Mouse (Mus musculus) forebrain, embryonic 14.5 days (tissue): Measurements from ENCODE around the gene Galnt2. TPM values are rescaled to one million over a fixed set of nuclear protein-coding genes. Genes with fewer than 3 reads are reported as not detected.

ENCODE experiments used
- ATAC-seq: fragments of 200-750 bp; cut with Nextera tagmentation; 2 replicates; pipeline ENCODE4 v1.8.0; 2017; ENCODE audit warnings: mild to moderate bottlenecking, moderate library complexity
- DNase-seq: peaks from one replicate; pipeline ENCODE4 v3.0.0-alpha.2; 2015; ENCODE audit warnings: low spot score
- H3K27ac ChIP-seq: fragments of 300-500 bp; sonication (generic); 2 replicates; pipeline ENCODE4 v1.5.1; 2014; ENCODE audit warnings: low read depth, mild to moderate bottlenecking, control low read depth, low read length, moderate library complexity
- H3K27me3 ChIP-seq: fragments of 300-500 bp; sonication (generic); replicated peaks from 2 replicates; pipeline ENCODE4 v1.6.1; 2014; ENCODE audit warnings: low read length, control low read depth, mixed read lengths; ENCODE audit not compliant: control insufficient read depth, insufficient read depth
- H3K36me3 ChIP-seq: fragments of 300-500 bp; sonication (generic); 2 replicates; pipeline ENCODE4 v1.6.1; 2014; ENCODE audit warnings: low read length, control low read depth; ENCODE audit not compliant: control insufficient read depth, insufficient read depth
- H3K4me1 ChIP-seq: fragments of 300-500 bp; sonication (generic); 2 replicates; pipeline ENCODE4 v1.6.1; 2014; ENCODE audit warnings: antibody characterized with exemption, low read length, control low read depth; ENCODE audit not compliant: control insufficient read depth, insufficient read depth
- H3K4me2 ChIP-seq: fragments of 300-500 bp; sonication (generic); 2 replicates; pipeline ENCODE4 v1.6.1; 2014; ENCODE audit warnings: mild to moderate bottlenecking, control low read depth, low read length
- H3K4me3 ChIP-seq: fragments of 300-500 bp; sonication (generic); 2 replicates; pipeline ENCODE4 v1.5.1; 2014; ENCODE audit warnings: low read depth, low read length, control low read depth
- H3K9ac ChIP-seq: fragments of 300-500 bp; sonication (generic); 2 replicates; pipeline ENCODE4 v1.6.1; 2014; ENCODE audit warnings: mild to moderate bottlenecking, low read length, control low read depth, moderate library complexity
- H3K9me3 ChIP-seq: fragments of 300-500 bp; sonication (generic); replicated peaks from 2 replicates; pipeline ENCODE4 v1.6.1; 2016; ENCODE audit warnings: low read length, control low read depth, mixed read lengths; ENCODE audit not compliant: control insufficient read depth
- WGBS: fragments of 180-500 bp; shearing (Covaris S2); extraction: QIAGEN DNeasy Blood & Tissue Kit; methylation state at CpG from one replicate; pipeline ENCODE4 v1.1.7; 2014; 5-methylcytosine and 5-hydroxymethylcytosine counted together
- polyA plus RNA-seq: library from polyadenylated mRNA; unstranded; fragments of >200 nt; fragmentation: Nextera tagmentation; extraction: Ambion mirVana; gene quantifications from 2 replicates; pipeline ENCODE4 v1.2.1, GENCODE M21; 2014

The Galnt2 gene
- polyA plus RNA-seq, 1 experiment from 2014 or later, result 44.3 TPM

GRCm38 (mm10) chr8:124340360-124341068 lies 109.3 kb downstream of the Galnt2 start:
- H3K9ac ChIP-seq, result no peak overlapping the region
- no peaks in the 10 kb centered on the region for H3K27me3 ChIP-seq
- no peak overlapping the region for H3K4me3 ChIP-seq
- 68% methylated on average over 17 of the region's 17 CpGs for WGBS
- peaks cover 91% of the 10 kb centered on the region for H3K36me3 ChIP-seq
- no peaks in the 10 kb centered on the region for H3K4me1 ChIP-seq
- H3K27ac ChIP-seq, result no peak overlapping the region
- DNase-seq (no peak), ATAC-seq (no peak)
- H3K9me3 ChIP-seq, result no peaks in the 10 kb centered on the region
- no peak overlapping the region for H3K4me2 ChIP-seq

DNA sequence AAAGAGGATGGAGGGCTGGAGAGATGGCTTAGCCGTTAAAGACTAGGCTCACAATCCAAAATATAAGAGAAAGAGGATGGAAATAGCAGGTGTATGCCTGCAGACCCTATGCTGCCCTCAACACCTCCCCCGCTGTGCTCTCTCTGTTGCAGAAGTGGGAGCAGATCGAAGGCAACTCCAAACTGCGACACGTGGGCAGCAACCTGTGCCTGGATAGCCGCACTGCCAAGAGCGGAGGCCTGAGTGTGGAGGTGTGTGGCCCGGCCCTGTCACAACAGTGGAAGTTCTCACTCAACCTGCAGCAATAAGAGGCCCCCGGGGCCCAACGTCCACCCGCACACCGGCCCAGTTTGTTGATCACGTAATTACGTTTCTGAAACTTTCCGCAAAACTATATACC lies 112.0 kb downstream of the Galnt2 start:
- no peak overlapping the region for H3K27ac ChIP-seq
- 96% methylated on average over 15 of the region's 15 CpGs for WGBS
- DNase-seq, result no peak
- no peaks in the 10 kb centered on the region for H3K27me3 ChIP-seq
- H3K4me2 ChIP-seq, result no peak overlapping the region
- H3K36me3 ChIP-seq, result peaks cover 71% of the 10 kb centered on the region
- ATAC-seq, result no peak
- H3K9ac ChIP-seq, result no peak overlapping the region
- H3K4me1 ChIP-seq, result no peaks in the 10 kb centered on the region
- no peak overlapping the region for H3K4me3 ChIP-seq
- no peaks in the 10 kb centered on the region for H3K9me3 ChIP-seq

- DNase-seq (no peak), ATAC-seq (no peak)
- Histone ChIP-seq H3K9me3 (no peaks in the 10 kb centered on the region), H3K9ac (no peak overlapping the region), H3K4me3 (no peak overlapping the region), H3K27ac (no peak overlapping the region), H3K27me3 (no peaks in the 10 kb centered on the region), H3K4me1 (no peaks in the 10 kb centered on the region), H3K36me3 (peaks cover 62% of the 10 kb centered on the region), H3K4me2 (no peak overlapping the region)
- WGBS, result 92% methylated on average over 12 of the region's 12 CpGs
Measured at GRCm38 (mm10) chr8:124343991-124344390, 112.8 kb downstream of the Galnt2 start.

DNA sequence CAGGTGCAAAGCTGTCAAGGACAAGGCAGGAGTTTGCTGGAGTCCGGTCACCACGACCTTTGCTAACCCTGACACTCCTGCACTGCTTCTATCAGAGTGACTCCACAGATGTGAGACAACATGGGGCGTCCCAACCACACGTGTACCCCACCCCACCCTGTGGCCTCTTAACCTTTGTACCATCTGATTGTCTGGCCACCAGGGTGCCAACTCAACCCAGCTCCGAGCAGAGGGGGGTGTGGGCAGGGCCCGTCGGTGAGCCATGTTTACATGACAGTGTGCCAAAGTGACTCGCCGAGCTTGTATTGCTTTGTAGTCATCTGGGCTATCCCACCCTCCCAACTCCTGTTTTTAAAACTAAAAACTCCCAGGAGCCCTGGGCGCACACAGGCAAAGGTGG lies 113.9 kb downstream of the Galnt2 start:
- Histone ChIP-seq H3K9ac (no peak overlapping the region), H3K36me3 (peaks cover 54% of the 10 kb centered on the region), H3K27ac (no peak overlapping the region), H3K4me1 (no peaks in the 10 kb centered on the region), H3K9me3 (no peaks in the 10 kb centered on the region), H3K4me2 (no peak overlapping the region), H3K4me3 (no peak overlapping the region), H3K27me3 (no peaks in the 10 kb centered on the region)
- DNase-seq, result no peak
- no peak for ATAC-seq
- 86% methylated on average over 10 of the region's 10 CpGs for WGBS

DNA sequence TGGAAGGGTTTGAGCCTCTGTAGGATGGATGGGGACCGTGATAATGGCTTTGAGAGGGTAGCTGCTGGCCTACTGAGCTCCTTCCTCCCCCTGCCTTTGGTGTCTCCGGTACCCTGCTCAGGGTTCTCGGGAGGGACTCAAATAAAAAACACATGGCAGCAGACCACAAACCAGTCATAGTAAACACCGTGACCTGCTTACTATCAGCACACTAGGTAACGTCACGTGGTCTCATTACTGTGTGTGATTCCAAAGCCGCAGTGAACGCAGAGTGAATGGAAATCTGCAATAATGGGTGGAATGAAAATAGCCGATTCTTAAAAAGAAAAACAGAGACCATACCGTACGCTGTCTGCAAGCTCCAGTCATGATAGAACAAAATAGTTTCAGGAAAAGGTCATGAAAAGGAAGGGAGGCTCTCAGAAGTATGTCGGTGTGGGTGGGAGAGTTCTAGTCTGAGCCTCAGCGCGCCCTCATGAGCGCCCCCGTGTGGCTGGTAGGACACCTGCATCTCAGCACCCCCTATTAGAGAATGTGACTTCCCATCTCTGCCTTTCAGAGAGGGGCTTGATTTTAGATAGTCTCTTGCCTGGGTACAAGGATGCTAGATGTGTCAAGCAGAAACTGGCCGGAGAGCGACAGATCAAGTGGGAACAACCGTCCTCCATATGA lies 115.8 kb downstream of the Galnt2 start:
- H3K36me3 ChIP-seq, result peaks cover 37% of the 10 kb centered on the region
- no peaks in the 10 kb centered on the region for H3K9me3 ChIP-seq
- H3K27me3 ChIP-seq, result no peaks in the 10 kb centered on the region
- no peaks in the 10 kb centered on the region for H3K4me1 ChIP-seq
- no peak overlapping the region for H3K27ac ChIP-seq
- DNase-seq (peak; percentile 73), ATAC-seq (peak; percentile 62; the same call in 1 of the 2 replicates)
- no peak overlapping the region for H3K4me3 ChIP-seq
- no peak overlapping the region for H3K9ac ChIP-seq
- no peak overlapping the region for H3K4me2 ChIP-seq
- WGBS, result 49% methylated on average over 19 of the region's 19 CpGs

DNA sequence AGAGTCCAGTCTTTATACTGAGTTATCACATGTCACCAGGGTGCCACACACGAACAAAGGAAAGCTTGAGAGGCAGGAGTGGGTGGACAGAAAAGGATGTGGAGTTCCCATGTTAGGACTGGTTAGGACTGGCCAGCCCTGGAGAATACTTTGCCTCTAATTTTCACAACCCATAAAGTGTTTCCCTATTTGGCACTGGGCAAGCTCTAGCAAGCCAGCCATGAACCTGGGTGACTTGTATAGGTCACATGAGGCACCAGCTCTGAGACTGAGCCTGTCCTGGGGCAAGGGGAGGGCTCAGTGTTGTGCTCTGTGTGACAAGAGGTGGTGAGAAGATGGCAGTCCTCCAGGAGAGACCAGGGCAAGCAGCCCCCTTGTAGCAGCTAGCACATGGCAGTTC lies 116.9 kb downstream of the Galnt2 start:
- Histone ChIP-seq H3K4me1 (no peaks in the 10 kb centered on the region), H3K9ac (no peak overlapping the region), H3K27me3 (no peaks in the 10 kb centered on the region), H3K4me3 (no peak overlapping the region), H3K36me3 (peaks cover 27% of the 10 kb centered on the region), H3K9me3 (no peaks in the 10 kb centered on the region), H3K27ac (no peak overlapping the region), H3K4me2 (no peak overlapping the region)
- ATAC-seq (no peak), DNase-seq (no peak)
- 43% methylated on average over 1 of the region's 1 CpGs for WGBS

DNA sequence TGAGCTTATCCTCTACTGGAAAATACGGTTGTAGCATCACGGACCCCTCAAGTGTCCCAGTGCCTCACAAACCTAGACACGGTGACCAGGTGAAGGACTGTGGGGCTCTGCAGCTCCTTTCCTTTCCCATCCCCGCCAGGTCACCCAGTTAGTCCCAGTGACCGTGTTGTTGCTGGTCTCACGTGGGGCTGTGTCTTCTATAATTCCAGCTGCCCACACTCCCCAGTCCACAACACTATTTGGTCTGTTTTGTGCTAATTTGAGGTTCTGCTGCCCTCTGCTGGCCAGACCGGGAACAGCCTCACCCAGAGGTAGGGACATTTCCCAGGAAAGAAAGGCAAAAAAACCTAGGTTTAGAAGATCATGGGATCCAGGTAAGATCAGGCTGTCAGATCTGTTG lies 118.5 kb downstream of the Galnt2 start:
- no peak overlapping the region for H3K9ac ChIP-seq
- no peaks in the 10 kb centered on the region for H3K4me1 ChIP-seq
- DNase-seq, result peak; percentile 83
- WGBS, result 39% methylated on average over 7 of the region's 7 CpGs
- peaks cover 12% of the 10 kb centered on the region for H3K36me3 ChIP-seq
- ATAC-seq, result peak; percentile 56
- no peak overlapping the region for H3K27ac ChIP-seq
- H3K27me3 ChIP-seq, result no peaks in the 10 kb centered on the region
- no peak overlapping the region for H3K4me3 ChIP-seq
- no peak overlapping the region for H3K4me2 ChIP-seq
- H3K9me3 ChIP-seq, result no peaks in the 10 kb centered on the region

- H3K4me2 ChIP-seq, result no peak overlapping the region
- DNase-seq (no peak), ATAC-seq (no peak)
- no peaks in the 10 kb centered on the region for H3K9me3 ChIP-seq
- no peaks in the 10 kb centered on the region for H3K4me1 ChIP-seq
- no peaks in the 10 kb centered on the region for H3K36me3 ChIP-seq
- no peak overlapping the region for H3K27ac ChIP-seq
- H3K9ac ChIP-seq, result no peak overlapping the region
- no peaks in the 10 kb centered on the region for H3K27me3 ChIP-seq
- no peak overlapping the region for H3K4me3 ChIP-seq
- WGBS, result 61% methylated on average over 5 of the region's 5 CpGs
Measured at GRCm38 (mm10) chr8:124351636-124352035, 120.4 kb downstream of the Galnt2 start.

DNA sequence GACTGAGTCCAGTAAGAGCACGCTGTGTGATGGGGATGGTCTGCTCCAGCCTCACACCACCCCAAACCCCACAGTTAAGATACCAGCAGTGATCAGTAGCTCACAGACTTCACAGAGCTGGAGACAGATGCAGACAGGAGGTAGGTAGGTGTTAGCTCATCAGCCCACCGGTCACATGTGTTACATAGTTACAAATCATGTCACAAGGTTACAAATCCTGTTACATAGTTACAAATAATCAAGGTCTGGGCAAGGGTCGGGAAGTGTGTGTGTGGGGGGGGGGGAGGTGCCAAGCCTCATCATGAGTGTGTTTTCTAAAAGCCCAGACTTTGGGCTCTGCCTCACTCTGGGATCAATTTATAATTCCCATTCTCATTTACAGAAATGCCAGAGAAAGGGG lies 129.7 kb downstream of the Galnt2 start:
- ATAC-seq (no peak), DNase-seq (no peak)
- Histone ChIP-seq H3K4me1 (no peaks in the 10 kb centered on the region), H3K9me3 (no peaks in the 10 kb centered on the region), H3K27ac (no peak overlapping the region), H3K36me3 (no peaks in the 10 kb centered on the region), H3K4me3 (no peak overlapping the region), H3K4me2 (no peak overlapping the region), H3K9ac (no peak overlapping the region), H3K27me3 (no peaks in the 10 kb centered on the region)
- WGBS, result 84% methylated on average over 3 of the region's 3 CpGs
